ENCODE assay signal across 8 mouse cellular contexts in genomic region chr2:154507566-154508283, GRCm38 (mm10). TPM values are rescaled to one million over a fixed set of nuclear protein-coding genes. Genes with fewer than 3 reads are reported as not detected.
DNase-seq lines count a peak whose midpoint lies in the region; ATAC-seq and TF ChIP-seq lines count a peak whose summit lies in the region.

No protein-coding gene starts in this region.

- WGBS in heart, embryonic 16.5 days, result 49% methylated on average over 9 of the region's 9 CpGs
- 61% methylated on average over 9 of the region's 9 CpGs for WGBS in heart, embryonic 11.5 days (ENCODE audit: insufficient replicate concordance)
- WGBS in cerebellum, adult 2 months, result 15% methylated on average over 9 of the region's 9 CpGs
- 48% methylated on average over 9 of the region's 9 CpGs for whole genome bisulfite sequencing in kidney, adult 2 months
- 65% methylated on average over 9 of the region's 9 CpGs for WGBS in lung, embryonic 14.5 days
- 86% methylated on average over 9 of the region's 9 CpGs for WGBS in midbrain, embryonic 10.5 days

- no peak overlapping the region for H3K4me2 ChIP-seq in heart, embryonic 16.5 days (ENCODE audit: low read depth, low read length)
- H3K4me2 ChIP-seq in heart, embryonic 11.5 days, result no peak overlapping the region
- no peak overlapping the region for H3K4me2 ChIP-seq in lung, embryonic 14.5 days

- peak overlapping the region; percentile 31; the same call in 1 of the 2 replicates for H3K27ac ChIP-seq in heart, embryonic 16.5 days (ENCODE audit: low read length)
- no peak overlapping the region for H3K27ac ChIP-seq in heart, embryonic 11.5 days (ENCODE audit: low read depth, low read length)
- H3K27ac ChIP-seq in MEL (ENCODE audit: control insufficient read depth, low read depth, low read length), result no peak overlapping the region
- H3K27ac ChIP-seq in cerebellum, adult 2 months (ENCODE audit: insufficient read depth, low read length), result peak overlapping the region; percentile 74
- no peak overlapping the region for H3K27ac ChIP-seq in kidney, adult 2 months (ENCODE audit: insufficient read depth, low read depth, low read length)
- 0 out of 2 replicates have a peak overlapping the region, but pooled peaks have one; percentile 18 for H3K27ac ChIP-seq in lung, embryonic 14.5 days (ENCODE audit: low read depth)
- no peak overlapping the region for H3K27ac ChIP-seq in midbrain, embryonic 10.5 days (replicated peaks)

- no peaks in the 10 kb centered on the region for H3K9me3 ChIP-seq in heart, embryonic 16.5 days (replicated peaks; ENCODE audit: control insufficient read depth, low read length)
- H3K9me3 ChIP-seq in heart, embryonic 11.5 days (replicated peaks; ENCODE audit: control insufficient read depth, low read length), result no peaks in the 10 kb centered on the region
- no peaks in the 10 kb centered on the region for H3K9me3 ChIP-seq in MEL (replicated peaks; ENCODE audit: insufficient read depth, low read length)
- H3K9me3 ChIP-seq in lung, embryonic 14.5 days (ENCODE audit: low read depth, low read length), result no peaks in the 10 kb centered on the region
- no peaks in the 10 kb centered on the region for H3K9me3 ChIP-seq in midbrain, embryonic 10.5 days (replicated peaks)

- H3K36me3 ChIP-seq in heart, embryonic 16.5 days (ENCODE audit: control insufficient read depth, insufficient read depth), result peaks cover 27% of the 10 kb centered on the region
- peaks cover 6% of the 10 kb centered on the region; the same call in 1 of the 2 replicates for H3K36me3 ChIP-seq in heart, embryonic 11.5 days (ENCODE audit: control insufficient read depth, insufficient read depth, low read length)
- H3K36me3 ChIP-seq in MEL (ENCODE audit: control insufficient read depth in 1 of 2, insufficient read depth in 2 of 2, low read length in 2 of 2), result peaks cover 0 to 12% of the 10 kb centered on the region in 2 experiments; a peak in 2 of 4 replicates
- peaks cover 3% of the 10 kb centered on the region; the same call in 1 of the 2 replicates for H3K36me3 ChIP-seq in kidney, adult 2 months (ENCODE audit: control insufficient read depth, insufficient read depth, low read length)
- peaks cover 49% of the 10 kb centered on the region for H3K36me3 ChIP-seq in lung, embryonic 14.5 days (ENCODE audit: insufficient read depth)
- peaks cover 97% of the 10 kb centered on the region for H3K36me3 ChIP-seq in midbrain, embryonic 10.5 days

- DNase-seq in MEL (ENCODE audit: low read depth, low spot score), result peak; percentile 26
- DNase-seq in cerebellum, adult 2 months, result peak; percentile 63 to 70
- peak; percentile 52 for DNase-seq in kidney, adult 2 months
- no peak for DNase-seq in lung, embryonic 14.5 days
- DNase-seq in adipocyte (ENCODE audit: low spot score), result no peak
- no peak for DNase-seq in midbrain, embryonic 10.5 days (ENCODE audit: low spot score)

- TF ChIP-seq EP300 in MEL (IDR thresholded peaks at IDR 0.05; ENCODE audit: low read depth in 1 of 2, low read length in 2 of 2), result no peak

- no peaks in the 10 kb centered on the region; the same call in 1 of the 2 replicates for H3K79me2 ChIP-seq in MEL (ENCODE audit: control insufficient read depth, insufficient read depth, low read length, poor library complexity)

- H3K4me3 ChIP-seq in heart, embryonic 16.5 days (ENCODE audit: low read length), result no peak overlapping the region
- no peak overlapping the region for H3K4me3 ChIP-seq in heart, embryonic 11.5 days (ENCODE audit: low read depth, low read length)
- H3K4me3 ChIP-seq in MEL (ENCODE audit: control insufficient read depth in 1 of 2, insufficient read depth in 1 of 2, low read depth in 2 of 2, low read length in 2 of 2), result no peak overlapping the region
- no peak overlapping the region for H3K4me3 ChIP-seq in cerebellum, adult 2 months (replicated peaks; ENCODE audit: insufficient read depth, low read depth, low read length)
- no peak overlapping the region for H3K4me3 ChIP-seq in kidney, adult 2 months (ENCODE audit: insufficient read depth, low read depth, low read length)
- no peak overlapping the region for H3K4me3 ChIP-seq in lung, embryonic 14.5 days (ENCODE audit: low read depth, low read length)
- H3K4me3 ChIP-seq in midbrain, embryonic 10.5 days, result no peak overlapping the region

- no peak for ATAC-seq in heart, embryonic 16.5 days (replicated peaks; ENCODE audit: extremely low read depth, insufficient read depth, low FRiP score)
- no peak for ATAC-seq in heart, embryonic 11.5 days (replicated peaks; ENCODE audit: insufficient number of reproducible peaks, low FRiP score, low TSS enrichment)
- ATAC-seq in lung, embryonic 14.5 days (ENCODE audit: insufficient read depth), result no peak

- peak in 1 of 3 experiments; percentile 12; a peak in 1 of 6 replicates for TF ChIP-seq CTCF in MEL (IDR thresholded peaks at IDR 0.05 in 2 of 3, conservative IDR thresholded peaks at IDR 0.05 in 1 of 3; ENCODE audit: control insufficient read depth in 1 of 3, insufficient read depth in 1 of 3, low read depth in 2 of 3, low read length in 3 of 3, poor library complexity in 1 of 3, severe bottlenecking in 1 of 3)
- peak; percentile 64 for TF ChIP-seq CTCF in cerebellum, adult 2 months (IDR thresholded peaks at IDR 0.05; ENCODE audit: borderline replicate concordance, insufficient read depth, low read depth, low read length)
- peak; percentile 63 for TF ChIP-seq CTCF in kidney, adult 2 months (conservative IDR thresholded peaks at IDR 0.05; ENCODE audit: insufficient read depth, insufficient read length, low read depth, low read length)
- peak; percentile 28 for TF ChIP-seq CTCF in lung, embryonic 14.5 days (IDR thresholded peaks at IDR 0.05; ENCODE audit: low read depth)

- no peak for TF ChIP-seq POLR2A in MEL (IDR thresholded peaks at IDR 0.05; ENCODE audit: control insufficient read depth in 1 of 2, insufficient read depth in 1 of 2, low read depth in 1 of 2, low read length in 2 of 2, poor library complexity in 1 of 2)
- TF ChIP-seq POLR2A in cerebellum, adult 2 months (IDR thresholded peaks at IDR 0.05; ENCODE audit: borderline replicate concordance, insufficient read depth, low read length), result no peak
- TF ChIP-seq POLR2A in kidney, adult 2 months (IDR thresholded peaks at IDR 0.05; ENCODE audit: low read depth, low read length), result no peak

- peaks cover 2% of the 10 kb centered on the region; the same call in 1 of the 2 replicates for H3K4me1 ChIP-seq in heart, embryonic 16.5 days (ENCODE audit: control insufficient read depth, insufficient read depth, low read length)
- H3K4me1 ChIP-seq in heart, embryonic 11.5 days (ENCODE audit: control insufficient read depth, insufficient read depth, low read length), result no peaks in the 10 kb centered on the region
- no peaks in the 10 kb centered on the region for H3K4me1 ChIP-seq in MEL (ENCODE audit: control insufficient read depth in 1 of 2, insufficient read depth in 2 of 2, low read length in 2 of 2)
- H3K4me1 ChIP-seq in cerebellum, adult 2 months (ENCODE audit: control insufficient read depth, insufficient read depth, low read length), result peaks cover 15% of the 10 kb centered on the region
- peaks cover 3% of the 10 kb centered on the region; the same call in 1 of the 2 replicates for H3K4me1 ChIP-seq in kidney, adult 2 months (ENCODE audit: control insufficient read depth, insufficient read depth, low read length)
- no peaks in the 10 kb centered on the region for H3K4me1 ChIP-seq in lung, embryonic 14.5 days (ENCODE audit: insufficient read depth)
- no peaks in the 10 kb centered on the region for H3K4me1 ChIP-seq in midbrain, embryonic 10.5 days

- H3K27me3 ChIP-seq in heart, embryonic 16.5 days (ENCODE audit: control insufficient read depth, insufficient read depth, low read length), result no peaks in the 10 kb centered on the region
- H3K27me3 ChIP-seq in heart, embryonic 11.5 days (ENCODE audit: control insufficient read depth, insufficient read depth, low read length), result no peaks in the 10 kb centered on the region
- no peaks in the 10 kb centered on the region for H3K27me3 ChIP-seq in MEL (ENCODE audit: control insufficient read depth in 1 of 2, insufficient read depth in 2 of 2, low read length in 2 of 2)
- no peaks in the 10 kb centered on the region for H3K27me3 ChIP-seq in cerebellum, adult 2 months (ENCODE audit: control insufficient read depth, insufficient read depth, low read length)
- H3K27me3 ChIP-seq in kidney, adult 2 months (replicated peaks; ENCODE audit: control insufficient read depth, insufficient read depth, low read length), result no peaks in the 10 kb centered on the region
- H3K27me3 ChIP-seq in lung, embryonic 14.5 days (ENCODE audit: insufficient read depth, low read length), result no peaks in the 10 kb centered on the region
- H3K27me3 ChIP-seq in midbrain, embryonic 10.5 days (ENCODE audit: low read depth, poor library complexity, severe bottlenecking), result no peaks in the 10 kb centered on the region

- H3K9ac ChIP-seq in heart, embryonic 16.5 days (ENCODE audit: low read length), result no peak overlapping the region
- H3K9ac ChIP-seq in heart, embryonic 11.5 days (ENCODE audit: low read depth, low read length), result no peak overlapping the region
- no peak overlapping the region for H3K9ac ChIP-seq in MEL (ENCODE audit: control insufficient read depth, low read depth, low read length, poor library complexity, severe bottlenecking)
- no peak overlapping the region for H3K9ac ChIP-seq in lung, embryonic 14.5 days

- TF ChIP-seq RAD21 in MEL (IDR thresholded peaks at IDR 0.05; ENCODE audit: low read depth, low read length), result no peak

RNA-seq across cellular contexts. Expression of gene 1700003F12Rik, which starts 39.2 kb away (rescaled TPM):
- polyA plus RNA-seq in heart, embryonic 16.5 days (2015; fragmentation: Nextera tagmentation; extraction: Ambion mirVana), result 0.67 and 0.71 TPM in 2 replicates
- 0.89 and 1.4 TPM in 2 replicates for polyA plus RNA-seq in heart, embryonic 11.5 days (2014; fragmentation: Nextera tagmentation; extraction: Ambion mirVana)
- total RNA-seq in MEL (2012; rRNA removed), result 0.26 and 0.42 TPM in 2 replicates
- under 1 TPM in 1 of 2 experiments, not detected in 1; 0.72 TPM for polyA plus RNA-seq in MEL (2012; ENCODE audit: insufficient read depth in 1 of 2, insufficient read length in 2 of 2, low read depth in 1 of 2, low replicate concordance in 2 of 2, missing spikeins in 1 of 2)
- polyA plus RNA-seq in cerebellum, adult 2 months (2012; rRNA removed), result 1.1 and 1.4 TPM in 2 replicates
- polyA plus RNA-seq in kidney, adult 2 months (2012; rRNA removed), result 0.29 and 0.52 TPM in 2 replicates
- polyA plus RNA-seq in lung, embryonic 14.5 days (2014; fragmentation: Nextera tagmentation; extraction: Ambion mirVana), result 1.2 and 1.4 TPM in 2 replicates
- 4.4 and 5.1 TPM in 2 replicates for polyA plus RNA-seq in midbrain, embryonic 10.5 days (2016; fragmentation: Nextera tagmentation; extraction: Ambion mirVana)

RNA-seq across cellular contexts. Expression of gene Actl10, which starts 43.9 kb away (rescaled TPM):
- 0.16 and 0.19 TPM in 2 replicates for polyA plus RNA-seq in heart, embryonic 16.5 days (2015; fragmentation: Nextera tagmentation; extraction: Ambion mirVana)
- not detected in 2 replicates for polyA plus RNA-seq in heart, embryonic 11.5 days (2014; fragmentation: Nextera tagmentation; extraction: Ambion mirVana)
- 0.13 and 0.35 TPM in 2 replicates for total RNA-seq in MEL (2012; rRNA removed)
- polyA plus RNA-seq in MEL (2012; ENCODE audit: insufficient read depth in 1 of 2, insufficient read length in 2 of 2, low read depth in 1 of 2, low replicate concordance in 2 of 2, missing spikeins in 1 of 2), result under 1 TPM in 1 of 2 experiments, not detected in 1; 0.79 TPM
- polyA plus RNA-seq in cerebellum, adult 2 months (2012; rRNA removed), result 0.07 and 0.10 TPM in 2 replicates
- polyA plus RNA-seq in kidney, adult 2 months (2012; rRNA removed), result 0.05 TPM in 1 of 2 replicates, not detected in the other
- 0.36 and 0.37 TPM in 2 replicates for polyA plus RNA-seq in lung, embryonic 14.5 days (2014; fragmentation: Nextera tagmentation; extraction: Ambion mirVana)
- 0.81 and 0.98 TPM in 2 replicates for polyA plus RNA-seq in midbrain, embryonic 10.5 days (2016; fragmentation: Nextera tagmentation; extraction: Ambion mirVana)

RNA-seq across cellular contexts. Expression of gene Necab3, which starts 51.0 kb away (rescaled TPM):
- polyA plus RNA-seq in heart, embryonic 16.5 days (2015; fragmentation: Nextera tagmentation; extraction: Ambion mirVana), result 1.7 and 2.8 TPM in 2 replicates
- polyA plus RNA-seq in heart, embryonic 11.5 days (2014; fragmentation: Nextera tagmentation; extraction: Ambion mirVana), result 1.2 and 1.4 TPM in 2 replicates
- 3.8 and 4.0 TPM in 2 replicates for total RNA-seq in MEL (2012; rRNA removed)
- 10 to 100 TPM in 1 of 2 experiments, not detected in 1; 12.1 TPM for polyA plus RNA-seq in MEL (2012; ENCODE audit: insufficient read depth in 1 of 2, insufficient read length in 2 of 2, low read depth in 1 of 2, low replicate concordance in 2 of 2, missing spikeins in 1 of 2)
- 64.1 and 77.2 TPM in 2 replicates for polyA plus RNA-seq in cerebellum, adult 2 months (2012; rRNA removed)
- polyA plus RNA-seq in kidney, adult 2 months (2012; rRNA removed), result 1.5 and 1.8 TPM in 2 replicates
- 2.6 and 3.2 TPM in 2 replicates for polyA plus RNA-seq in lung, embryonic 14.5 days (2014; fragmentation: Nextera tagmentation; extraction: Ambion mirVana)
- polyA plus RNA-seq in midbrain, embryonic 10.5 days (2016; fragmentation: Nextera tagmentation; extraction: Ambion mirVana), result 5.2 and 7.6 TPM in 2 replicates

Comparison
In these comparisons a context has a peak if more than half of its experiments do, and no peak if none do; other contexts are left out.
1. H3K27ac ChIP-seq: peak in heart, embryonic 16.5 days (single experiment), cerebellum, adult 2 months (single experiment) and lung, embryonic 14.5 days (single experiment); none in heart, embryonic 11.5 days (single experiment), MEL (single experiment), kidney, adult 2 months (single experiment) and midbrain, embryonic 10.5 days (single experiment).
2. DNase-seq: peak in MEL (single experiment), cerebellum, adult 2 months (2 of 2) and kidney, adult 2 months (single experiment); none in lung, embryonic 14.5 days (single experiment), adipocyte (single experiment) and midbrain, embryonic 10.5 days (single experiment).